Mouse (Mus musculus): Measurements from ENCODE around the gene Mtg2.

Mtg2 gene

GRCm38 (mm10) chr2:180053001-180053400 is 17.4 kb upstream of the Mtg2 start:
- DNase-seq, result no peak

- no peak for DNase-seq
Measured at GRCm38 (mm10) chr2:180063338-180064131, 6.9 kb upstream of the Mtg2 start.

- DNase-seq, result no peak
Measured at GRCm38 (mm10) chr2:180069770-180070480, 463 bp upstream of the Mtg2 start.

GRCm38 (mm10) chr2:180071671-180072070 is 1.3 kb downstream of the Mtg2 start:
- DNase-seq, result no peak

- DNase-seq, result no peak
Measured at GRCm38 (mm10) chr2:180072886-180073285, 2.5 kb downstream of the Mtg2 start.

- no peak for DNase-seq
Measured at GRCm38 (mm10) chr2:180077622-180078021, 7.2 kb downstream of the Mtg2 start.

- DNase-seq, result no peak
Measured at GRCm38 (mm10) chr2:180080680-180081079, 10.3 kb downstream of the Mtg2 start.

GRCm38 (mm10) chr2:180083063-180083462 is 12.7 kb downstream of the Mtg2 start:
- DNase-seq, result no peak

- DNase-seq, result no peak
Measured at GRCm38 (mm10) chr2:180084565-180084964, 14.2 kb downstream of the Mtg2 start.

- no peak for DNase-seq
Measured at GRCm38 (mm10) chr2:180085926-180086636, 15.7 kb downstream of the Mtg2 start.

GRCm38 (mm10) chr2:180086637-180087027 is 16.2 kb downstream of the Mtg2 start:
- no peak for DNase-seq

GRCm38 (mm10) chr2:180087472-180087871 is 17.1 kb downstream of the Mtg2 start:
- DNase-seq, result no peak

- no peak for DNase-seq
Measured at GRCm38 (mm10) chr2:180090285-180090684, 19.9 kb downstream of the Mtg2 start.

GRCm38 (mm10) chr2:180095711-180096110 is 25.3 kb downstream of the Mtg2 start:
- DNase-seq, result no peak

- no peak for DNase-seq
Measured at GRCm38 (mm10) chr2:180097585-180097984, 27.2 kb downstream of the Mtg2 start.

- no peak for DNase-seq
Measured at GRCm38 (mm10) chr2:180098167-180098566, 27.8 kb downstream of the Mtg2 start.

- DNase-seq, result peak; percentile 71
Measured at GRCm38 (mm10) chr2:180099529-180099928, 29.1 kb downstream of the Mtg2 start.

- DNase-seq, result no peak
Measured at GRCm38 (mm10) chr2:180103151-180103977, 33.0 kb downstream of the Mtg2 start.

- peak; percentile 68 for DNase-seq
Measured at GRCm38 (mm10) chr2:180103978-180104658, 33.7 kb downstream of the Mtg2 start, which contains the start of gene Hrh3. Hrh3 (minus strand) TSS chr2:180104488.

GRCm38 (mm10) chr2:180104659-180105377 is 34.4 kb downstream of the Mtg2 start:
- DNase-seq, result no peak

Data from right cerebral cortex, adult 18-20 months (tissue).